Mouse (Mus musculus) gastrocnemius, adult 18-20 months (tissue): Measurements from ENCODE around the gene Nprl3. TPM values are rescaled to one million over a fixed set of nuclear protein-coding genes. Genes with fewer than 3 reads are reported as not detected.

Experiments
- total RNA-seq, 2 experiments: library from RNA; stranded (reverse); gene quantifications; 2 replicates each; pipeline ENCODE4 v1.2.3; 2021

The Nprl3 gene
- total RNA-seq, 2 experiments from 2014 or later, result 20.1 to 27.4 TPM

Other genes starting within 250 kb of the Nprl3 start
- gene Il9r, start 67.4 kb downstream of the Nprl3 start, total RNA-seq, result not detected
- 10 to 100 TPM in 1 of 2 experiments, 1 to 10 TPM in 1; 9.3 to 12.1 TPM for gene Snrnp25, start 62.3 kb downstream of the Nprl3 start, total RNA-seq
- 10 to 100 TPM; 17.8 to 17.9 TPM for gene Rhbdf1, start 45.4 kb downstream of the Nprl3 start, total RNA-seq
- 1 to 10 TPM; 4.1 to 4.4 TPM for gene Mpg, start 41.2 kb downstream of the Nprl3 start, total RNA-seq
- not detected for gene Hba-x, start 8.7 kb upstream of the Nprl3 start, total RNA-seq
- 100 to 1,000 TPM; 316 to 399 TPM for gene Hba-a1, start 15.8 kb upstream of the Nprl3 start, total RNA-seq
- not detected for gene Hbq1b, start 19.3 kb upstream of the Nprl3 start, total RNA-seq
- 100 to 1,000 TPM; 266 to 304 TPM for gene Hba-a2, start 28.8 kb upstream of the Nprl3 start, total RNA-seq
- gene Hbq1a, start 32.4 kb upstream of the Nprl3 start, total RNA-seq, result not detected
- 1 to 10 TPM; 4.2 to 4.6 TPM for gene Sh3pxd2b, start 80.1 kb upstream of the Nprl3 start, total RNA-seq
- 1 to 10 TPM; 7.2 to 7.7 TPM for gene Ubtd2, start 187.7 kb upstream of the Nprl3 start, total RNA-seq